Mouse (Mus musculus) MEL (cell line): Measurements from ENCODE around the gene Evi2a. TPM values are rescaled to one million over a fixed set of nuclear protein-coding genes. Genes with fewer than 3 reads are reported as not detected.

Source experiments
- DNase-seq: peaks from one replicate; pipeline ENCODE4 v3.0.0; 2011; ENCODE audit warnings: low read depth, low spot score
- H3K27ac ChIP-seq: 2 replicates; pipeline ENCODE4 v1.5.1; 2012; ENCODE audit warnings: low read depth, mild to moderate bottlenecking, control low read depth, low read length, moderate library complexity; ENCODE audit not compliant: control insufficient read depth
- H3K27me3 ChIP-seq, 2 experiments: fragments of 150-350 bp in 1 of 2; sonication (generic) in 1 of 2; 2 replicates each; pipeline ENCODE4 v1.6.1; 2012; ENCODE audit warnings: low read length in 2 of 2, mild to moderate bottlenecking in 2 of 2, improper control_type of control experiment in 1 of 2, moderate library complexity in 1 of 2; ENCODE audit not compliant: insufficient read depth in 2 of 2, control insufficient read depth in 1 of 2
- H3K36me3 ChIP-seq, 2 experiments: 2 replicates each; pipeline ENCODE4 v1.6.1; 2012 to 2014; ENCODE audit warnings: low read length in 2 of 2, improper control_type of control experiment in 1 of 2, inconsistent platforms in 1 of 2, mild to moderate bottlenecking in 1 of 2; ENCODE audit not compliant: insufficient read depth in 2 of 2, control insufficient read depth in 1 of 2
- H3K4me1 ChIP-seq, 2 experiments: fragments of 150-350 bp in 1 of 2; sonication (generic) in 1 of 2; 2 replicates each; pipeline ENCODE4 v1.6.1; 2012; ENCODE audit warnings: low read length in 2 of 2, improper control_type of control experiment in 1 of 2, mild to moderate bottlenecking in 1 of 2; ENCODE audit not compliant: insufficient read depth in 2 of 2, control insufficient read depth in 1 of 2
- H3K4me3 ChIP-seq, 2 experiments: fragments of 150-350 bp in 1 of 2; sonication (generic) in 1 of 2; 2 replicates each; pipeline ENCODE4 v1.5.1; 2012; ENCODE audit warnings: low read depth in 2 of 2, low read length in 2 of 2, mild to moderate bottlenecking in 2 of 2, moderate library complexity in 2 of 2, control low read depth in 1 of 2, improper control_type of control experiment in 1 of 2; ENCODE audit not compliant: control insufficient read depth in 1 of 2, insufficient read depth in 1 of 2
- H3K79me2 ChIP-seq: 2 replicates; pipeline ENCODE4 v1.6.1; 2012; ENCODE audit warnings: mild to moderate bottlenecking, low read length, moderate library complexity; ENCODE audit not compliant: control insufficient read depth, poor library complexity, insufficient read depth
- H3K9ac ChIP-seq: 2 replicates; pipeline ENCODE4 v1.6.1; 2012; ENCODE audit warnings: low read depth, mild to moderate bottlenecking, control low read depth, low read length, moderate library complexity; ENCODE audit not compliant: control insufficient read depth, poor library complexity, severe bottlenecking
- H3K9me3 ChIP-seq: fragments of 150-350 bp; sonication (generic); replicated peaks from 2 replicates; pipeline ENCODE4 v1.6.1; 2012; ENCODE audit warnings: mild to moderate bottlenecking, low read length, improper control_type of control experiment, moderate library complexity; ENCODE audit not compliant: insufficient read depth
- BHLHE40 ChIP-seq: IDR thresholded peaks from 2 replicates; pipeline ENCODE4 v1.6.1; 2012; ENCODE audit warnings: low read depth, mild to moderate bottlenecking, inconsistent platforms, low read length, improper control_type of control experiment, borderline replicate concordance
- CHD2 ChIP-seq: IDR thresholded peaks from 2 replicates; pipeline ENCODE4 v1.6.1; 2011; ENCODE audit warnings: low read length, improper control_type of control experiment
- CTCF ChIP-seq, 3 experiments: IDR thresholded peaks in 2 of 3; conservative IDR thresholded peaks in 1 of 3; 2 replicates each; pipeline ENCODE4 v1.5.1; 2011 to 2012; ENCODE audit warnings: low read length in 3 of 3, low read depth in 2 of 3, mild to moderate bottlenecking in 2 of 3, improper control_type of control experiment in 1 of 3, inconsistent platforms in 1 of 3, mixed read lengths in 1 of 3, moderate library complexity in 1 of 3; ENCODE audit not compliant: control insufficient read depth in 1 of 3, insufficient read depth in 1 of 3, poor library complexity in 1 of 3, severe bottlenecking in 1 of 3
- E2F4 ChIP-seq: IDR thresholded peaks from 2 replicates; pipeline ENCODE4 v1.6.1; 2011; ENCODE audit warnings: low read depth, low read length, improper control_type of control experiment, borderline replicate concordance
- GABPA ChIP-seq: IDR thresholded peaks from 2 replicates; pipeline ENCODE4 v1.6.1; 2012; ENCODE audit warnings: low read depth, mild to moderate bottlenecking, inconsistent platforms, low read length, improper control_type of control experiment, moderate library complexity
- GATA1 ChIP-seq: IDR thresholded peaks from 2 replicates; pipeline ENCODE4 v1.6.1; 2011; ENCODE audit warnings: low read depth, low read length, improper control_type of control experiment
- JUND ChIP-seq: IDR thresholded peaks from 2 replicates; pipeline ENCODE4 v1.6.1; 2011; ENCODE audit warnings: low read depth, mild to moderate bottlenecking, improper control_type of control experiment, low read length
- MAX ChIP-seq: IDR thresholded peaks from 2 replicates; pipeline ENCODE4 v1.6.1; 2011; ENCODE audit warnings: low read length, improper control_type of control experiment
- MYB ChIP-seq: IDR thresholded peaks from 2 replicates; pipeline ENCODE4 v1.6.1; 2011; ENCODE audit warnings: mild to moderate bottlenecking, low read depth, low read length, improper control_type of control experiment
- POLR2A ChIP-seq, 2 experiments: IDR thresholded peaks; 2 replicates each; pipeline ENCODE4 v1.6.1; 2011 to 2012; ENCODE audit warnings: low read length in 2 of 2, mild to moderate bottlenecking in 2 of 2, control low read depth in 1 of 2, improper control_type of control experiment in 1 of 2, low read depth in 1 of 2, moderate library complexity in 1 of 2; ENCODE audit not compliant: control insufficient read depth in 1 of 2, insufficient read depth in 1 of 2, poor library complexity in 1 of 2
- POLR2AphosphoS5 ChIP-seq: IDR thresholded peaks from 2 replicates; pipeline ENCODE4 v1.6.1; 2012; ENCODE audit warnings: low read depth, borderline replicate concordance, mild to moderate bottlenecking, inconsistent platforms, low read length, moderate library complexity, mixed read lengths
- SMC3 ChIP-seq: IDR thresholded peaks from 2 replicates; pipeline ENCODE4 v1.6.1; 2011; ENCODE audit warnings: low read depth, low read length, improper control_type of control experiment
- USF1 ChIP-seq: IDR thresholded peaks from 2 replicates; pipeline ENCODE4 v1.6.1; 2014; ENCODE audit warnings: low read depth, mild to moderate bottlenecking, inconsistent platforms, low read length, improper control_type of control experiment, moderate library complexity
- USF2 ChIP-seq, 2 experiments: IDR thresholded peaks; 2 replicates each; pipeline ENCODE4 v1.6.1; 2011 to 2012; ENCODE audit warnings: improper control_type of control experiment in 2 of 2, low read length in 2 of 2, borderline replicate concordance in 1 of 2, inconsistent platforms in 1 of 2, low read depth in 1 of 2, mild to moderate bottlenecking in 1 of 2; ENCODE audit not compliant: insufficient read depth in 1 of 2
- polyA plus RNA-seq, 2 experiments: library from polyadenylated mRNA; stranded (reverse) in 1 of 2; unstranded in 1 of 2; fragments of >175 nt in 1 of 2; fragments of >200 nt in 1 of 2; gene quantifications; 2 replicates each; pipeline versions ENCODE4 v1.2.1 to v1.2.4; 2012; ENCODE audit warnings: low replicate concordance in 2 of 2, low read depth in 1 of 2; ENCODE audit not compliant: insufficient read length in 2 of 2, insufficient read depth in 1 of 2, missing spikeins in 1 of 2
- total RNA-seq: library from RNA; depleted of rRNA; stranded (reverse); fragments of 300-350 nt; gene quantifications from 2 replicates; pipeline ENCODE4 v1.2.3, GENCODE M21; 2012

Evi2a gene
- total and polyA plus RNA-seq, 3 experiments, result 0.18 to 0.19 TPM; not detected in 1

- Histone ChIP-seq H3K79me2 (no peaks in the 10 kb centered on the region), H3K4me3 (no peak overlapping the region), H3K9me3 (no peaks in the 10 kb centered on the region), H3K36me3 (peaks cover 0 to 4% of the 10 kb centered on the region in 2 experiments; a peak in 2 of 4 replicates), H3K9ac (no peak overlapping the region), H3K27me3 (no peaks in the 10 kb centered on the region), H3K27ac (no peak overlapping the region), H3K4me1 (no peaks in the 10 kb centered on the region)
- TF ChIP-seq USF1 (no peak), E2F4 (no peak), POLR2AphosphoS5 (no peak), BHLHE40 (no peak), USF2 (IDR thresholded peaks at IDR 0.05; ENCODE audit: borderline replicate concordance in 1 of 2, insufficient read depth in 1 of 2, low read depth in 1 of 2, low read length in 2 of 2) (no peak)
- no peak for DNase-seq
Measured at GRCm38 (mm10) chr11:79494976-79495800, 35.2 kb downstream of the Evi2a start.

GRCm38 (mm10) chr11:79484721-79485120, 45.7 kb downstream of the Evi2a start:
- Histone ChIP-seq H3K27ac (no peak overlapping the region), H3K9ac (no peak overlapping the region), H3K79me2 (no peaks in the 10 kb centered on the region), H3K9me3 (no peaks in the 10 kb centered on the region), H3K27me3 (no peaks in the 10 kb centered on the region), H3K4me1 (no peaks in the 10 kb centered on the region), H3K36me3 (peaks cover 0 to 4% of the 10 kb centered on the region in 2 experiments; a peak in 2 of 4 replicates), H3K4me3 (no peak overlapping the region)
- no peak for DNase-seq
- TF ChIP-seq SMC3 (no peak), GATA1 (no peak), MAX (no peak), JUND (no peak), CHD2 (no peak), POLR2A (IDR thresholded peaks at IDR 0.05; ENCODE audit: control insufficient read depth in 1 of 2, insufficient read depth in 1 of 2, low read depth in 1 of 2, low read length in 2 of 2, poor library complexity in 1 of 2) (no peak), GABPA (no peak), CTCF (IDR thresholded peaks at IDR 0.05 in 2 of 3, conservative IDR thresholded peaks at IDR 0.05 in 1 of 3; ENCODE audit: control insufficient read depth in 1 of 3, insufficient read depth in 1 of 3, low read depth in 2 of 3, low read length in 3 of 3, poor library complexity in 1 of 3, severe bottlenecking in 1 of 3) (no peak), E2F4 (no peak), MYB (no peak)
